Mouse (Mus musculus): Measurements from ENCODE around the gene Pik3r5.

DNA sequence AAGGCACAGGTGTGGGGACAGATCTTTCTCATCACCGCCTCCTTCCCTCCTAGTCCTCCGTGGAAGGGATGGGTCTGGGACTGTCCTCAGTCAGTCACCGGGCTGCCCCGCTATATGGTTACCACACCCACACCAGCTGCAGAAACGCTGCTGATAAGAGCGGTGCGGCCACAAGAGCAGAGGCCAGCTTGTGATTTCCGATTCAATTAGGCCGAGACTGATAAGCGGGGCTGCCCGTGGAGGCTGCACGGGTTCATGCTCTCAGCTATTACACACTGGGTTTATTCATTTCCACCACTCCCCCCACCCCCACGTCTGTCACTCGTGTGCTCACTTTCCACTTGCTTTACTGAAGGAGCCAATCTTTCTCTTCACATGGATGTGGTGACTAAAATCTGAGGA lies 69.0 kb downstream of the Pik3r5 start:
- no peak for TF ChIP-seq CTCF (IDR thresholded peaks at IDR 0.05 in 2 of 3, conservative IDR thresholded peaks at IDR 0.05 in 1 of 3; ENCODE audit: control insufficient read depth in 1 of 3, insufficient read depth in 1 of 3, low read depth in 2 of 3, low read length in 3 of 3, poor library complexity in 1 of 3, severe bottlenecking in 1 of 3)
- TF ChIP-seq EP300 (IDR thresholded peaks at IDR 0.05; ENCODE audit: low read depth in 1 of 2, low read length in 2 of 2): peak; percentile 90 to 96
- TF ChIP-seq RAD21 (IDR thresholded peaks at IDR 0.05; ENCODE audit: low read depth, low read length): no peak
- no peak for TF ChIP-seq HCFC1 (IDR thresholded peaks at IDR 0.05; ENCODE audit: low read depth, low read length)
- TF ChIP-seq ELF1 (IDR thresholded peaks at IDR 0.05; ENCODE audit: low read depth, low read length): no peak; the same call in 1 of the 2 replicates
- TF ChIP-seq MAFK (IDR thresholded peaks at IDR 0.05; ENCODE audit: borderline replicate concordance, low read depth, low read length): no peak
- no peak for TF ChIP-seq POLR2A (IDR thresholded peaks at IDR 0.05; ENCODE audit: control insufficient read depth in 1 of 2, insufficient read depth in 1 of 2, low read depth in 1 of 2, low read length in 2 of 2, poor library complexity in 1 of 2)
- TF ChIP-seq ZNF384 (IDR thresholded peaks at IDR 0.05; ENCODE audit: low read depth, low read length): no peak
- TF ChIP-seq CHD2 (IDR thresholded peaks at IDR 0.05; ENCODE audit: low read length): no peak
- no peak for TF ChIP-seq USF2 (IDR thresholded peaks at IDR 0.05; ENCODE audit: borderline replicate concordance in 1 of 2, insufficient read depth in 1 of 2, low read depth in 1 of 2, low read length in 2 of 2)
